Mouse (Mus musculus) layer of hippocampus, adult 9-10 months (tissue): Measurements from ENCODE around the gene Aldh3b3.
A peak's percentile ranks its signal among the peaks of the same experiment; 100 is the strongest.
"Not testable (repeated sequence)": the region's sequence is repeated elsewhere in the genome, so short reads cannot be mapped to it uniquely, and the experiment has no call there.

Experiments
- DNase-seq: peaks from one replicate; pipeline ENCODE4 v3.0.0; 2022; ENCODE audit warnings: low spot score

Gene Aldh3b3

DNA sequence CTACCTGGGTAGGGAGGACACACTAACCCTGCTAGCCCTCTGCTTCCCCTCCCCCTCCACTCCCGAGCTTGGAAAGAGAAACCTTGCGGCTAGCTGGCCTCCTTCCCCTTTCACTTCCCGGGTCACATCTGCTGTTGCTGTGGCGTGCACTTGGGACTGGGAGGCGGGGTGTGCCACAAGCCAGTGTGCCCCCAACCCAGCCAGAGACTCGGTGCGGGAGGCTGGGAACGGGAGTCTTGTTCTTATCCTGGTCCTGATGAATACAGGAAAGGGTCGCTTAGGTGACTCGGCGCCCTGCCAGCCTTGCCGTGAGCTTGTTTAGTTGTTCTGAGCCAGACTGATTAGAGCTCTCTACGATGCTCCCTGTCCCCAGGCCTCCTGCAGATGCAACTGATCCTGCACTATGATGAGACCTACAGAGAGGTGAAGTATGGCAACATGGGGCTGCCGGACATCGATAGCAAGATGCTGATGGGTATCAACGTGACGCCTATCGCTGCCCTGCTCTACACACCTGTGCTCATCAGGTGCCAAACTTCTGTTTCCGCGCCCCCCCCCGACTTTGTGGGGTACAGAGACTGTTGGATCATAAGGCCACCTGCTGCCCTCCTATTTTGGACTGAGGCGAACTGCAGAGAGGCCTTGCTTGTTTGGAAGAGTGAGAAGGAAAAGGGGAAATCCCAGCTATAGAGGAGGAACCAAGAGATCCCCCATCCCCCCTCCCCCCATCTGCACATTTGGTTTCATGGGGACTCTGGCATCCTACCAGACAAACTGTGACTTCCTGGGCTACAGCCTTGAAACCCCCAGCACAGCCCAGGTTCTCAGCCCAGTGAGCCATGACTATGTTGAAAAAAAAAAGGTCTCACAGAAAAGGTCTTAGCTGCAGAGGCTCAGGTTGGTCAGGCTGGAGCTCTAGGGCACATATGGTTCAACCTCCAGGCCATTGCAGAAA, 22.3 kb upstream of the Aldh3b3 start:
- DNase-seq, result no peak

DNA sequence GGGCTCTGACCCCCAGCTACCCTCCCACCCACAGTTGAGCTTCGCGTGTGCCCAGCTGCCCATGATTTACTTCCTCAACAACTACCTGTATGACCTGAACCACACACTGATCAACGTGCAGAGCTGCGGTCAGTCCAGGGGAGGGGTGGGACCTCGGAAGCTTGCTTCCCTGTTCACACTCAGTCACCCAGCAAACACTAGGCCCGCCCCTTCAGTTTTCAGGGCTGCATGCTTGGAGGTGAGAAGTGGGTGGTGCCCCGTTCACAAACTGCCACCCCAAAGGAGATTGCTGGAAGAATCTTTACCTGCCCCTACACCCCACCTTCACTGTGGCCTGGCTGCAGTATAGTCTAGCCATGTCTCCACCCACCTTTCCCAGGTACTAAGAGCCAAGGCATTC, 16.1 kb upstream of the Aldh3b3 start:
- DNase-seq, result no peak

GRCm38 (mm10) chr19:3942986-3943735, 15.3 kb upstream of the Aldh3b3 start:
- DNase-seq, result no peak

DNA sequence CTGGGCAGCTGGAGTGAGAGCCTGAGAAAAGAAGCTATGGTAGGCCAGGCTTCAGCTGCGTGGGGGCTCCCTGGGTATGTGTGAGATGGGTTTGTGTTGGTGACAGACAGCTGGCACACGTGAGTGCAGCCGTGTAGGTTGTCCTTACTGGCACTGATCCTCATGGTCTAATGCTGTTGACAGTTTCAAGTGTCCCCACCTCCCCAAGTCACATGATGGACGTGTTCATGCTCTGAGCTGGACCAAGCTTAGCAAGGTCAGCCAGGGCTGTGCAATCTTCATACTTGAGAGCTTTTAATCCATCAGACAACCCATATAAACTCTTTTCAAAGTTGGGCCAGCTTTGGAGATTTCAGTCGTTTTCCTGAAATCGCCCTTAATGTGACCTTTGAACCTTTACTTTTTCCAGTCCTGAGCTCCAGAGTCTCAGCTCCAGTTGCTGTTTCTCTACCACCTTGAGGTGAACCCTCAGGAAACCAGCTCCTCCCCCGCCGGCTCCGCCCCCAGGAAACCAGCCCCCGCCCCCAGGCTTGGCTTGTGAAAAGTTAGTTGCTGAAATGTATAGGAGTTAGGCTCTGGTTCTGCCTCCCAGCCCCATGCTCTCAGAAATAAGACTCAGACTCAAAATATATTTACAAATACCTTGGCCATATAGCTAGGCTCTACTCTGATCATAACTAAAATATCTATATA, 12.4 kb upstream of the Aldh3b3 start:
- no peak for DNase-seq

DNA sequence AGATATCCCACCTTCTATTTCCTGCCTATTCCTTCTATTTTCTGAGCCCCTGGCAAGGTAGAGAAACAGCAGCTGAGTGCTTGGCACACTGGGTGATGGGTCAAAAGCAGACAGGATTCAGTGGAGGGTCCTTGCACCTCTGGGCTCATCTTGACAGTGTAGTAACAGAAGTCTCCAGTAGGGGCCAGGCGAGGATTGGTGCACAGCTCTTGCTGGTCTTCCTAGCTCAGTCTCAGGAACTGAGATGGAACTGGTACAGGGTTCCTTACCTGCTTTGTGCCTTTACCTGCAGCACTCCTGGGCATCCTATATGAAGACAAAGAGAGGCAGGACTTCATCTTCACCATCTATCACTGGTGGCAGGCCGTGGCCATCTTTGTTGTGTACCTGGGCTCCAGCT, 11.7 kb upstream of the Aldh3b3 start:
- DNase-seq, result peak; percentile 53

- DNase-seq, result no peak
Measured at GRCm38 (mm10) chr19:3947813-3948212, 10.6 kb upstream of the Aldh3b3 start.

DNA sequence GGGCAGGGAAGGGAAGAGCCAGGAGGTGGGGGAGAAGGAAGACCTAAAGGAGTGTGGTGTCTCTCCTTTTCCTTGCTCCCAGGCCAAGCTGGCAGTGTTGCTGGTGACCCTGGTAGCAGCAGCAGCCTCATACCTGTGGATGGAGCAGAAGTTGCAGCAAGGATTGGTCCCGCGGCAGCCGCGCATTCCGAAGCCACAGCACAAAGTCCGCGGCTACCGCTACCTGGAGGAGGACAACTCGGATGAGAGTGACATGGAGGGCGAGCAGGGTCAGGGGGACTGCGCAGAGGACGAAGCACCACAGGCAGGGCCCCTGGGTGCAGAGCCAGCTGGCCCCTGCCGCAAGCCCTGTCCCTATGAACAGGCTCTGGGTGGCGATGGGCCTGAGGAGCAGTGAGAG, 9.9 kb upstream of the Aldh3b3 start:
- DNase-seq, result no peak

GRCm38 (mm10) chr19:3950331-3950730, 8.1 kb upstream of the Aldh3b3 start:
- DNase-seq, result no peak

GRCm38 (mm10) chr19:3951461-3951860, 7.0 kb upstream of the Aldh3b3 start:
- no peak for DNase-seq

DNA sequence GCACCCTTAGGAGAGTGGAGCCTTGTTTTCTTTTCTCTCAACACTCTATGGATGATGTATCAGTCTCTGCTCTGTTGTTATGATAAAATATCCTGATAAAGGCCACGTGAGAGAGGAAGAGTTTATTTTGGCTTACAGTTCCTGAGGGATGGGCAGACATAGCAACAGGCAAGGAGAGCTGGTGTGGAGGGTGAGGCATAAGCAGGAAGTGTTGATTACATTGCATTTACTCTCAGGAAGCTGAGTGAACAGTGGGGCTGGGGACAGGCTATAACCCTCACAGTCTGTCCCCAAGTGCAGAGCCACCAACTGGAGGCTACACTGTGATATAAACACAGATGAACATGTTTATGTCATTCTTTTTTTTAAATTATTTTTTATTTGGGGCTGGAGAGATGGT, 6.3 kb upstream of the Aldh3b3 start:
- DNase-seq, result no peak

- DNase-seq, result no peak
Measured at GRCm38 (mm10) chr19:3955033-3955432, 3.4 kb upstream of the Aldh3b3 start.

- DNase-seq, result no peak
Measured at GRCm38 (mm10) chr19:3955804-3956203, 2.6 kb upstream of the Aldh3b3 start.

- DNase-seq, result not testable (repeated sequence)
Measured at GRCm38 (mm10) chr19:3957296-3958036, 979 bp upstream of the Aldh3b3 start.

GRCm38 (mm10) chr19:3959030-3959429, 585 bp downstream of the Aldh3b3 start:
- DNase-seq, result no peak

GRCm38 (mm10) chr19:3960211-3960610, 1.8 kb downstream of the Aldh3b3 start:
- no peak for DNase-seq

DNA sequence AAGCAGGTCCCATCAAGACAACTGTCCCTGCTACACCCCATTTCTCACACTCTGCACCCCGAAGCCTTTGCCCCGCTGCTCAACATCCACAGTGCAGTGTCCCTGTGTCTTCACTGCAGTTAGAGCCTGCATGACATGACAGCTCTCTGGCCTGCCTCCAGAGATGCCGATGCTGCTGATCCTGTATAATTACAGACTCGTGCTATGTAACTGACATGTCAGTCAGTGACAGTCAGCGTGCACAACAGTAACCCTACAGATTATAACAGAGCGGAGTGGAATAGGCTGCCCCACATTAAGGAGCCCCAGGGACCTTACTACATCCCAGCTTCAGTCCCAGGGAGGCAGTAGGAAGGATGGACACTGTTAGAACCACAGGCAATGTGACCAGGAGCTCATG, 3.4 kb downstream of the Aldh3b3 start:
- not testable (repeated sequence) for DNase-seq

DNA sequence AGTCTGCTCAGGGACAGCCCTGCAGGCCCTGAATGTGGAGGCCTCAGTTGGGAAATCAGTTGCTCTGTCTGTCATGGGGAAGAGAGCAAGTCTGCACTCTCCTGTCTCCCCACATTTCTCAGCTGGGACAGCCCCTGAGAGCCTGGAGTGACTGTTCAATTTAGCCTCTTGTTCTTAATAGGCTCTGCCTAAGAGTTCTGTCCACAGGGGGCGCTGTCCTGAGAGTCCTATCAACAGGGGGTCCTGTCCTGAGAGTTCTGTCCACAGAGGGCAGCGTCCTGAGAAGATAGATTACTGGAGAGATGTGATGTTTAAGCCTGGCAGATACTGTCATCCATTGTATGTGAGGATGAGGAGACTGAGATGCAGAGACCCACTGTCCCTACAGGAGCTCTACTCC, 4.0 kb downstream of the Aldh3b3 start:
- DNase-seq, result no peak

- no peak for DNase-seq
Measured at GRCm38 (mm10) chr19:3964030-3964429, 5.6 kb downstream of the Aldh3b3 start.

DNA sequence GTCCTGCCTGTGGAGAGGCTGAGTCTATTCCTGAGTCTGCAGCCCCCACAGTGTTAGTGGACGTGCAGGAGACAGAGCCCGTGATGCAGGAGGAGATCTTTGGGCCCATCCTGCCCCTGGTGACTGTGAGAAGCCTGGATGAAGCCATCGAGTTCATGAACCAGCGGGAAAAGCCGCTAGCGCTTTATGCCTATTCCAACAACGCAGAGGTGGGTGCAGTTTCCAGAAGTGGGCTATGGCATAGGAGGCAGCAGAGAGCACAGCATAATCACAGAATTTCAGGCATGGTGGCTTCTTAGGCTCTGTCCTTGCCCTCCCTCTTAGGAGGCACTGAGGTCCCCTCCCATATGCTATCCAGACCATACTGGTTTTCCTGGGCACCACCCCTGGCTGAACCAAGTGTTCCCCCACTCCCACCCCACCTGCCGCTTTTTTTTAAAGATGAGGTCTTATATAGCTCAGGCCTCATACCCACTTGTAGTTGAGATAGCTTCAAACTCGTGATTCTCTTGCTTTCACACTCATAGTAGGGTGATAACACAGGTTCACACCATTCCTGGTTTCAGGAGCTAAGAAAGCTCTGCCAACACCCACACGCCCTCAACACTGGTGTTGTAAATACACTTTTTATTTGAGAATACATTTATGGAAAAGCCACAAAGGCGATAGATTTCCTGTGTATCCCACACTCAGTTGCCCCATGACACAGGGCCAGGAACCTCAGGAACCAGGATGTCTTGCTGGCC, 8.1 kb downstream of the Aldh3b3 start:
- no peak for DNase-seq

DNA sequence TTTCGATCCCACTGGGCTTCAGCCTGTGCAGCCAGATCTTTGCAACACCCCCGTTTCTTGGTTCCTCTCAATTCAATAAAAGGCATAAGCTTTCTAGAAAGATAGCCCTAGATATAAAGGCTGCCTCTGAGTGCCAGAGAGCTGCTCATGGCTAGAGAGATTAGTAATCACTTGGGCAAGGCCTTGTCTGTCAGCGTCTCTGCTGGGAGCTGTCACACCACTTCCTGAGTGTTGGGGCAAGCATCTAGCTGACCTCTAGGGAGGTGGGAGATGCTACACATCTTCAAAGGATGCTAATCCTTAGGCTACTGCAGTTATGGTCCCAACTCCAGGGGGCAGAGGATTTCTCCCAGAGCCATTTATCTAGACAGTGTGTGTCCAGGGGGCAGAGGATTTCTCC, 8.8 kb downstream of the Aldh3b3 start:
- no peak for DNase-seq

DNA sequence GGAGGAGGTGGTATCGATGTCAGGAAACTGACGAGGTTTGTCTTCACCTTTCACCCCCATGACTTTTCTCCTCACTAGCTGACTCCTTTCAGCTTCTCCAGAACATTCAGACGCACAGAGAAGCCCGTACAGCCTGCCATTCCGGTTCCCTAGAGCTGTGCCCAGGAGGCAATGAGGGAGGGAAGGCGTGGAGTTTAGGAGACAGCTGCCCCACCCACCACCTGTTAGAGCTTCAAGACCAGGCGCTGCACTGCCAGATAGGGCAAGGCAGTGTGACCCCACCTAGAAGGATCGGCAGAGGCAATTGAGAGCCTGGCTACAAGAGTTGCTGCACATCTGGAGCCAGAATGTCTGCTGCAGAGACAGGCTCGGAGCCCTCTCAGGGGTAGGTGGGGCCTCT, 13.8 kb downstream of the Aldh3b3 start, which contains the start of gene Aldh3b2:
Gene Aldh3b2, plus strand, starts transcription at position 100 of the 400 bp plus-strand sequence.
- no peak for DNase-seq
